Mouse (Mus musculus): ENCODE measurements at regions not wholly inside any gene's neighbourhood (a gene's known extent, or its start where the extent isn't known, plus 50 kb on each side); places are given as distances from the start of the nearest gene placed in this dataset.

- WGBS, result 67% methylated on average over 6 of the region's 6 CpGs
- no peak overlapping the region for H3K27ac ChIP-seq (ENCODE audit: low read depth, low read length)
- H3K9ac ChIP-seq (ENCODE audit: low read depth, low read length), result no peak overlapping the region
- H3K4me1 ChIP-seq (ENCODE audit: control insufficient read depth, insufficient read depth, low read length), result no peaks in the 10 kb centered on the region
- no peak overlapping the region for H3K4me3 ChIP-seq (ENCODE audit: low read length)
- no peaks in the 10 kb centered on the region for H3K36me3 ChIP-seq (ENCODE audit: control insufficient read depth, insufficient read depth, low read length)
- H3K9me3 ChIP-seq (ENCODE audit: control insufficient read depth, low read length), result no peaks in the 10 kb centered on the region
- no peak overlapping the region for H3K4me2 ChIP-seq (replicated peaks; ENCODE audit: low read depth, low read length)
- no peak for ATAC-seq (ENCODE audit: low FRiP score, low TSS enrichment)
- H3K27me3 ChIP-seq (ENCODE audit: control insufficient read depth, insufficient read depth, low read length), result no peaks in the 10 kb centered on the region
Measured at GRCm38 (mm10) chr3:52573806-52574205, 305.7 kb downstream of the Foxo1 start.

- Histone ChIP-seq H3K27me3 (ENCODE audit: control insufficient read depth, insufficient read depth, low read length) (no peaks in the 10 kb centered on the region), H3K4me1 (ENCODE audit: control insufficient read depth, insufficient read depth, low read length) (no peaks in the 10 kb centered on the region), H3K4me3 (ENCODE audit: low read length) (no peak overlapping the region), H3K9ac (ENCODE audit: low read depth, low read length) (no peak overlapping the region), H3K27ac (ENCODE audit: low read depth, low read length) (no peak overlapping the region), H3K36me3 (ENCODE audit: control insufficient read depth, insufficient read depth, low read length) (no peaks in the 10 kb centered on the region), H3K9me3 (ENCODE audit: control insufficient read depth, low read length) (no peaks in the 10 kb centered on the region), H3K4me2 (replicated peaks; ENCODE audit: low read depth, low read length) (no peak overlapping the region)
- no peak for ATAC-seq (ENCODE audit: low FRiP score, low TSS enrichment)
- WGBS, result 83% methylated on average over 11 of the region's 11 CpGs
Measured at GRCm38 (mm10) chr3:52572514-52573485, 304.7 kb downstream of the Foxo1 start.

- Histone ChIP-seq H3K4me2 (replicated peaks; ENCODE audit: low read depth, low read length) (no peak overlapping the region), H3K36me3 (ENCODE audit: control insufficient read depth, insufficient read depth, low read length) (no peaks in the 10 kb centered on the region), H3K4me3 (ENCODE audit: low read length) (no peak overlapping the region), H3K27ac (ENCODE audit: low read depth, low read length) (no peak overlapping the region), H3K4me1 (ENCODE audit: control insufficient read depth, insufficient read depth, low read length) (no peaks in the 10 kb centered on the region), H3K9me3 (ENCODE audit: control insufficient read depth, low read length) (no peaks in the 10 kb centered on the region), H3K27me3 (ENCODE audit: control insufficient read depth, insufficient read depth, low read length) (no peaks in the 10 kb centered on the region), H3K9ac (ENCODE audit: low read depth, low read length) (no peak overlapping the region)
- no peak for ATAC-seq (ENCODE audit: low FRiP score, low TSS enrichment)
- 80% methylated on average over 9 of the region's 9 CpGs for WGBS
Measured at GRCm38 (mm10) chr3:52567606-52568372, 299.7 kb downstream of the Foxo1 start.

GRCm38 (mm10) chr3:52563595-52563994 is 295.5 kb downstream of the Foxo1 start:
- 64% methylated on average over 5 of the region's 5 CpGs for WGBS

GRCm38 (mm10) chr3:52562816-52563215 is 294.7 kb downstream of the Foxo1 start:
- Histone ChIP-seq H3K9ac (ENCODE audit: low read depth, low read length) (no peak overlapping the region), H3K4me2 (replicated peaks; ENCODE audit: low read depth, low read length) (no peak overlapping the region), H3K36me3 (ENCODE audit: control insufficient read depth, insufficient read depth, low read length) (no peaks in the 10 kb centered on the region), H3K4me3 (ENCODE audit: low read length) (no peak overlapping the region), H3K27me3 (ENCODE audit: control insufficient read depth, insufficient read depth, low read length) (no peaks in the 10 kb centered on the region), H3K27ac (ENCODE audit: low read depth, low read length) (no peak overlapping the region), H3K9me3 (ENCODE audit: control insufficient read depth, low read length) (no peaks in the 10 kb centered on the region), H3K4me1 (ENCODE audit: control insufficient read depth, insufficient read depth, low read length) (no peaks in the 10 kb centered on the region)
- no peak for ATAC-seq (ENCODE audit: low FRiP score, low TSS enrichment)
- WGBS, result 31% methylated on average over 5 of the region's 5 CpGs

More at GRCm38 (mm10) chr3:52563595-52563994, 295.5 kb downstream of the Foxo1 start:
- Histone ChIP-seq H3K36me3 (ENCODE audit: control insufficient read depth, insufficient read depth, low read length) (no peaks in the 10 kb centered on the region), H3K9me3 (ENCODE audit: control insufficient read depth, low read length) (no peaks in the 10 kb centered on the region), H3K27ac (ENCODE audit: low read depth, low read length) (no peak overlapping the region), H3K9ac (ENCODE audit: low read depth, low read length) (no peak overlapping the region), H3K27me3 (ENCODE audit: control insufficient read depth, insufficient read depth, low read length) (no peaks in the 10 kb centered on the region), H3K4me3 (ENCODE audit: low read length) (no peak overlapping the region), H3K4me2 (replicated peaks; ENCODE audit: low read depth, low read length) (no peak overlapping the region), H3K4me1 (ENCODE audit: control insufficient read depth, insufficient read depth, low read length) (no peaks in the 10 kb centered on the region)
- ATAC-seq (ENCODE audit: low FRiP score, low TSS enrichment), result no peak

- no peak for ATAC-seq (ENCODE audit: low FRiP score, low TSS enrichment)
- Histone ChIP-seq H3K27ac (ENCODE audit: low read depth, low read length) (no peak overlapping the region), H3K4me2 (replicated peaks; ENCODE audit: low read depth, low read length) (no peak overlapping the region), H3K4me3 (ENCODE audit: low read length) (no peak overlapping the region), H3K9ac (ENCODE audit: low read depth, low read length) (no peak overlapping the region), H3K27me3 (ENCODE audit: control insufficient read depth, insufficient read depth, low read length) (no peaks in the 10 kb centered on the region), H3K4me1 (ENCODE audit: control insufficient read depth, insufficient read depth, low read length) (no peaks in the 10 kb centered on the region), H3K9me3 (ENCODE audit: control insufficient read depth, low read length) (no peaks in the 10 kb centered on the region), H3K36me3 (ENCODE audit: control insufficient read depth, insufficient read depth, low read length) (no peaks in the 10 kb centered on the region)
- WGBS, result 69% methylated on average over 10 of the region's 10 CpGs
Measured at GRCm38 (mm10) chr3:52559481-52559880, 291.3 kb downstream of the Foxo1 start.

GRCm38 (mm10) chr3:52558765-52559164 is 290.6 kb downstream of the Foxo1 start:
- Histone ChIP-seq H3K4me3 (ENCODE audit: low read length) (no peak overlapping the region), H3K27ac (ENCODE audit: low read depth, low read length) (no peak overlapping the region), H3K4me1 (ENCODE audit: control insufficient read depth, insufficient read depth, low read length) (no peaks in the 10 kb centered on the region), H3K9me3 (ENCODE audit: control insufficient read depth, low read length) (no peaks in the 10 kb centered on the region), H3K27me3 (ENCODE audit: control insufficient read depth, insufficient read depth, low read length) (no peaks in the 10 kb centered on the region), H3K36me3 (ENCODE audit: control insufficient read depth, insufficient read depth, low read length) (no peaks in the 10 kb centered on the region), H3K4me2 (replicated peaks; ENCODE audit: low read depth, low read length) (no peak overlapping the region), H3K9ac (ENCODE audit: low read depth, low read length) (no peak overlapping the region)
- WGBS, result 40% methylated on average over 6 of the region's 6 CpGs
- no peak for ATAC-seq (ENCODE audit: low FRiP score, low TSS enrichment)

GRCm38 (mm10) chr3:52557296-52557695 is 289.2 kb downstream of the Foxo1 start:
- no peak overlapping the region for H3K9ac ChIP-seq (ENCODE audit: low read depth, low read length)
- H3K27me3 ChIP-seq (ENCODE audit: control insufficient read depth, insufficient read depth, low read length), result no peaks in the 10 kb centered on the region
- no peaks in the 10 kb centered on the region for H3K9me3 ChIP-seq (ENCODE audit: control insufficient read depth, low read length)
- WGBS, result 78% methylated on average over 4 of the region's 4 CpGs
- H3K4me2 ChIP-seq (replicated peaks; ENCODE audit: low read depth, low read length), result no peak overlapping the region
- H3K36me3 ChIP-seq (ENCODE audit: control insufficient read depth, insufficient read depth, low read length), result no peaks in the 10 kb centered on the region
- no peak overlapping the region for H3K27ac ChIP-seq (ENCODE audit: low read depth, low read length)
- H3K4me3 ChIP-seq (ENCODE audit: low read length), result no peak overlapping the region
- no peak for ATAC-seq (ENCODE audit: low FRiP score, low TSS enrichment)
- H3K4me1 ChIP-seq (ENCODE audit: control insufficient read depth, insufficient read depth, low read length), result no peaks in the 10 kb centered on the region

GRCm38 (mm10) chr3:52555038-52555437 is 286.9 kb downstream of the Foxo1 start:
- WGBS, result 80% methylated on average over 6 of the region's 6 CpGs
- Histone ChIP-seq H3K4me3 (ENCODE audit: low read length) (no peak overlapping the region), H3K4me2 (replicated peaks; ENCODE audit: low read depth, low read length) (no peak overlapping the region), H3K4me1 (ENCODE audit: control insufficient read depth, insufficient read depth, low read length) (no peaks in the 10 kb centered on the region), H3K27me3 (ENCODE audit: control insufficient read depth, insufficient read depth, low read length) (no peaks in the 10 kb centered on the region), H3K27ac (ENCODE audit: low read depth, low read length) (no peak overlapping the region), H3K9ac (ENCODE audit: low read depth, low read length) (no peak overlapping the region), H3K9me3 (ENCODE audit: control insufficient read depth, low read length) (no peaks in the 10 kb centered on the region), H3K36me3 (ENCODE audit: control insufficient read depth, insufficient read depth, low read length) (no peaks in the 10 kb centered on the region)
- no peak for ATAC-seq (ENCODE audit: low FRiP score, low TSS enrichment)
